ENCODE assay signal across 21 mouse cellular contexts in the genomic region with DNA sequence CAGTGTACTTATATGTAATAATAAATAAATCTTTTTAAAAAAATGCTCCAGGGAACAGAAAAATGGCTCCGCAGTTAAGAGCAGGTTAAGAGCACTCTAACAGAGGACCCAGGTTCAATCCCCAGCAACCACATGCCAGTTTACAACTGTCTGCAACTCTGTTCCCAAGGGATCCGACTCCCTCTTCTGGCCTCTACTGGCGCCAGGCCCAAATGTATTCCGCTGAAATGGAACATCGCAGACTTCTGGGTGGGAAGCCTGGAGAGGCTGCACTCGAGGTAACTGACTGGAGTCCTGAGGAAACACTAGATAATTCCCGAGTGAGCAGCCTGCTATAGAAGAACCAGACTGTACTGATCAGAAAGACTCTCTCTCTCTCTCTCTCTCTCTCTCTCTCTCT. TPM values are rescaled to one million over a fixed set of nuclear protein-coding genes. Genes with fewer than 3 reads are reported as not detected.
DNase-seq lines count a peak whose midpoint lies in the region; ATAC-seq and TF ChIP-seq lines count a peak whose summit lies in the region.
"Had no signal": no experiment of that assay in that cellular context is flagged by ENCODE, and none has a peak within 500 bp of the region (broad histone marks: within the 10 kb centered on the region; RNA-seq: fewer than 3 reads in every experiment).

No protein-coding gene starts in this region.

- H3K36me3 ChIP-seq in kidney, adult 2 months (ENCODE audit: control insufficient read depth, insufficient read depth, low read length), result no peaks in the 10 kb centered on the region
- H3K36me3 ChIP-seq in lung, postnatal 0 days (ENCODE audit: insufficient read depth, low read length), result no peaks in the 10 kb centered on the region
- H3K36me3 ChIP-seq: embryonic facial prominence, embryonic 15.5 days; hindbrain, embryonic 15.5 days had no signal

- intact Hi-C loops in gastrocnemius, adult 2 months (cut with DNase I), result loop anchor here (2.0 to 5.0 kb wide), 4 partner anchors 61 to 321 kb away; no protein-coding TSS in a partner anchor
- intact Hi-C loops in gastrocnemius, postnatal 36 days (cut with DNase I), result loop anchor here (2.0 to 10.0 kb wide), 2 partner anchors 109 to 319 kb away; no protein-coding TSS in a partner anchor

- DNase-seq in gastrocnemius, adult 2 months, result peak; percentile 22
- DNase-seq in gastrocnemius, postnatal 36 days, result no peak
- peak; percentile 6 for DNase-seq in kidney, adult 2 months
- no peak for DNase-seq in kidney, postnatal 25 days
- peak; percentile 22 for DNase-seq in lung, postnatal 10 days
- DNase-seq in lung, postnatal 0 days (ENCODE audit: low spot score), result no peak
- peak; percentile 28 for DNase-seq in testis, postnatal 14 days (ENCODE audit: low spot score)
- DNase-seq in spleen, adult 18-20 months, result no peak
- DNase-seq: adrenal gland, postnatal 25 days; cerebellum, adult 18-20 months; cerebellum, postnatal 36 days; heart, adult 2 months; retina, postnatal 1 day had no signal

- H3K9ac ChIP-seq in lung, postnatal 0 days (replicated peaks; ENCODE audit: low read depth), result no peak overlapping the region
- H3K9ac ChIP-seq: embryonic facial prominence, embryonic 15.5 days; hindbrain, embryonic 15.5 days; liver, embryonic 14.5 days had no signal

- no peaks in the 10 kb centered on the region for H3K4me1 ChIP-seq in kidney, adult 2 months (ENCODE audit: control insufficient read depth, insufficient read depth, low read length)
- H3K4me1 ChIP-seq in lung, postnatal 0 days (ENCODE audit: insufficient read depth, low read depth, low read length), result no peaks in the 10 kb centered on the region

- no peak overlapping the region for H3K27ac ChIP-seq in gastrocnemius, adult 2 months
- H3K27ac ChIP-seq in kidney, adult 2 months (ENCODE audit: insufficient read depth, low read depth, low read length), result no peak overlapping the region
- no peak overlapping the region for H3K27ac ChIP-seq in lung, postnatal 0 days (ENCODE audit: low read length)
- H3K27ac ChIP-seq: embryonic facial prominence, embryonic 15.5 days; heart, adult 2 months; hindbrain, embryonic 15.5 days; liver, embryonic 14.5 days; macrophage had no signal

- WGBS in kidney, adult 2 months, result 79% methylated on average over 7 of the region's 7 CpGs
- 61% methylated on average over 7 of the region's 7 CpGs for WGBS in lung, postnatal 0 days

- TF ChIP-seq CTCF in gastrocnemius, adult 2 months (IDR thresholded peaks at IDR 0.05), result no peak
- no peak for TF ChIP-seq CTCF in kidney, adult 2 months (conservative IDR thresholded peaks at IDR 0.05; ENCODE audit: insufficient read depth, insufficient read length, low read depth, low read length)
- TF ChIP-seq CTCF in lung, postnatal 0 days (IDR thresholded peaks at IDR 0.05), result no peak

- H3K4me3 ChIP-seq in gastrocnemius, adult 2 months, result no peak overlapping the region
- H3K4me3 ChIP-seq in kidney, adult 2 months (ENCODE audit: insufficient read depth, low read depth, low read length), result no peak overlapping the region
- H3K4me3 ChIP-seq in lung, postnatal 0 days (ENCODE audit: low read depth, low read length), result no peak overlapping the region
- H3K4me3 ChIP-seq: embryonic facial prominence, embryonic 15.5 days; heart, adult 2 months; hindbrain, embryonic 15.5 days had no signal

- H3K4me2 ChIP-seq in lung, postnatal 0 days (replicated peaks; ENCODE audit: low read depth, low read length), result no peak overlapping the region
- H3K4me2 ChIP-seq: embryonic facial prominence, embryonic 15.5 days; hindbrain, embryonic 15.5 days; midbrain, embryonic 11.5 days had no signal

- no peaks in the 10 kb centered on the region for H3K27me3 ChIP-seq in kidney, adult 2 months (replicated peaks; ENCODE audit: control insufficient read depth, insufficient read depth, low read length)
- no peaks in the 10 kb centered on the region for H3K27me3 ChIP-seq in lung, postnatal 0 days (replicated peaks; ENCODE audit: insufficient read depth, low read length)
- H3K27me3 ChIP-seq: CH12.LX; embryonic facial prominence, embryonic 15.5 days; hindbrain, embryonic 15.5 days had no signal

- no peak for TF ChIP-seq EP300 in lung, postnatal 0 days (IDR thresholded peaks at IDR 0.05)

- TF ChIP-seq POLR2A in kidney, adult 2 months (IDR thresholded peaks at IDR 0.05; ENCODE audit: low read depth, low read length), result no peak

- no peaks in the 10 kb centered on the region for H3K9me3 ChIP-seq in lung, postnatal 0 days (ENCODE audit: low read length)
- H3K9me3 ChIP-seq: embryonic facial prominence, embryonic 15.5 days; hindbrain, embryonic 15.5 days had no signal

- no peak for ATAC-seq in lung, postnatal 0 days
- ATAC-seq: forebrain, embryonic 16.5 days; intestine, embryonic 16.5 days had no signal

RNA-seq across cellular contexts. Expression of a gene that starts 27.3 kb away (rescaled TPM):
- 10 to 100 TPM; 48.4 to 70.0 TPM for total RNA-seq in gastrocnemius, adult 2 months (2021)
- 10 to 100 TPM; 52.9 to 57.6 TPM for total RNA-seq in gastrocnemius, postnatal 36 days (2021)
- polyA plus RNA-seq in kidney, adult 2 months (2012; rRNA removed), result 88.9 and 111 TPM in 2 replicates
- 116 and 124 TPM in 2 replicates for polyA plus RNA-seq in lung, postnatal 0 days (2015; fragmentation: Nextera tagmentation; extraction: Ambion mirVana)

RNA-seq across cellular contexts. Expression of a gene that starts 58.3 kb away (rescaled TPM):
- 1 to 10 TPM; 6.5 to 8.1 TPM for total RNA-seq in gastrocnemius, adult 2 months (2021)
- 1 to 10 TPM; 5.1 to 7.1 TPM for total RNA-seq in gastrocnemius, postnatal 36 days (2021)
- polyA plus RNA-seq in kidney, adult 2 months (2012; rRNA removed), result 9.2 and 12.0 TPM in 2 replicates
- 8.1 and 9.6 TPM in 2 replicates for polyA plus RNA-seq in lung, postnatal 0 days (2015; fragmentation: Nextera tagmentation; extraction: Ambion mirVana)

Comparison
In these comparisons a context has a peak if more than half of its experiments do, and no peak if none do; other contexts are left out.
1. DNase-seq: peak in gastrocnemius, adult 2 months (single experiment), kidney, adult 2 months (single experiment), lung, postnatal 10 days (single experiment) and testis, postnatal 14 days (single experiment); none in gastrocnemius, postnatal 36 days (0 of 2), kidney, postnatal 25 days (0 of 2), lung, postnatal 0 days (single experiment) and spleen, adult 18-20 months (0 of 2).